Mouse (Mus musculus): Measurements from ENCODE around the gene Ciz1. TPM values are rescaled to one million over a fixed set of nuclear protein-coding genes. Genes with fewer than 3 reads are reported as not detected.

Ciz1 gene
- polyA plus RNA-seq, 1 experiment from 2014 or later: 37.3 TPM

DNA sequence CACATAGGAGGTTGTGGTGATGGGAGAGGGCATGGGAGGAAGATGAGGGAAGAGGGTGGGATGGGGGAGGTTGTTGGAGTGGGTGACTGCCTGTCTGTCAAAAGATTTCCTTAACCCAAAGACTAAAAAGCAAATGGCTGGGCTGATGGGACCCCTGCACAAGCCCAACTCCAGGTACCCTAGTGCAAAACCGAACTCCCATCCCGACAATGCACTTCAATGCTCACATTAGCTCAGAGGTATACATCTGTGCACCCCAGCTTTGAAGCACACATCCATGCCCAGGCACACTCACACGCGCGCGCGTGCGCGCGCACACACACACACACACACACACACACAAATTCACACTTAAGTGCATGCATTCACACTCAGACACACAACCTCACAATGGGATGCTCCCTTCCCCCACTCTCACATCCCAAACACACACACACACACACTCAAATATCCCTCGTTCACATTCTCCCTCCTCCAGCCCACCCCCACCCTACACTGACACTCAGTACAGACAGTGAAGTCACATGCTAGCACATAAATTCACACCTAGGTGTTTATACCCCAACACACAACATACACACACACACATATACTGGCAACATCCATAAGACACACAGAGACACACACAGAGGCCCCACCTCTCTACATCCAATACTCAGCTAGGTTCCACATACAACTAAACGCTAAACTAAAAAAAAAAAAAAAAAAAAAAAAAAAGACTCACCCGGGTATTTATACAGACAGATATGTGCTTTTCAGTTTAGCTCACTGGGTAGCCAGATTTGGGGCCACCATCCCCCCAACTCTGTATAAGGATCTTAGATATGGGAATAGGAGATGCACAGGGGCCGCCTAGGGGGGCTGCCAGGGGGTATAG is 33.2 kb upstream of the Ciz1 start:
- no peaks in the 10 kb centered on the region for H3K36me3 ChIP-seq (ENCODE audit: control insufficient read depth, insufficient read depth, low read length)
- DNase-seq (ENCODE audit: low spot score) (no peak), ATAC-seq (no peak)
- H3K4me3 ChIP-seq (ENCODE audit: low read depth, low read length): no peak overlapping the region
- H3K4me1 ChIP-seq (ENCODE audit: control insufficient read depth, insufficient read depth, low read length): peaks cover 6% of the 10 kb centered on the region; the same call in 1 of the 2 replicates
- peak overlapping the region; percentile 36; the same call in 1 of the 2 replicates for H3K4me2 ChIP-seq (ENCODE audit: low read length)
- no peak overlapping the region for H3K9ac ChIP-seq (ENCODE audit: low read length)
- WGBS: 83% methylated on average over 14 of the region's 14 CpGs
- no peaks in the 10 kb centered on the region for H3K27me3 ChIP-seq (replicated peaks; ENCODE audit: control insufficient read depth, insufficient read depth, low read length)
- H3K9me3 ChIP-seq (replicated peaks; ENCODE audit: control insufficient read depth, low read length): no peaks in the 10 kb centered on the region
- H3K27ac ChIP-seq (ENCODE audit: low read depth, low read length): no peak overlapping the region

- 62% methylated on average over 9 of the region's 9 CpGs for WGBS
- no peak overlapping the region for H3K4me2 ChIP-seq (ENCODE audit: low read length)
- H3K9ac ChIP-seq (ENCODE audit: low read length): no peak overlapping the region
- no peaks in the 10 kb centered on the region for H3K9me3 ChIP-seq (replicated peaks; ENCODE audit: control insufficient read depth, low read length)
- peaks cover 6% of the 10 kb centered on the region; the same call in 1 of the 2 replicates for H3K4me1 ChIP-seq (ENCODE audit: control insufficient read depth, insufficient read depth, low read length)
- H3K36me3 ChIP-seq (ENCODE audit: control insufficient read depth, insufficient read depth, low read length): no peaks in the 10 kb centered on the region
- DNase-seq (ENCODE audit: low spot score): no peak
- H3K27ac ChIP-seq (ENCODE audit: low read depth, low read length): no peak overlapping the region
- no peak for ATAC-seq
- no peaks in the 10 kb centered on the region for H3K27me3 ChIP-seq (replicated peaks; ENCODE audit: control insufficient read depth, insufficient read depth, low read length)
- H3K4me3 ChIP-seq (ENCODE audit: low read depth, low read length): no peak overlapping the region
Measured at GRCm38 (mm10) chr2:32319586-32320580, 32.2 kb upstream of the Ciz1 start.

DNA sequence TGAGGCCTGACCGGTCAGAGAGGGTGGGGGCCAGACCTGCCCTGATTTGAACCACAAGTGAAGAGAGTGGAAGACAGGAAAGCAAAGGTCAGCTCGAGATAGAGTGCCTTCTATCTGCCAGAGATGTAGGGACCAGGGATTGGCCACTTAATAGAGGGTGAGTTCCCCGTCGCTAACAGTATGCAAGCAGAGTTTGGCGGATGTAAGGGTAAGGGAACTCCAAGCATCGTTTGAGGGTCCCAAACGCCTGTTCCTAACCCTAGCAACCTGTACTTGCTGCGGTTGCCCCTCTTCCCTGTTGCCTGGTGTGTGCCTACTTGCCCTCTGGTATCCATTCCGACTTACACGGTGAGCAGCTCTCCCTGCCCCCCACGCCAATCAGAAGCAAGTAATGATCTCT is 31.4 kb upstream of the Ciz1 start:
- no peak overlapping the region for H3K27ac ChIP-seq (ENCODE audit: low read depth, low read length)
- ATAC-seq (no peak), DNase-seq (ENCODE audit: low spot score) (no peak)
- peaks cover 6% of the 10 kb centered on the region; the same call in 1 of the 2 replicates for H3K4me1 ChIP-seq (ENCODE audit: control insufficient read depth, insufficient read depth, low read length)
- no peak overlapping the region for H3K9ac ChIP-seq (ENCODE audit: low read length)
- H3K27me3 ChIP-seq (replicated peaks; ENCODE audit: control insufficient read depth, insufficient read depth, low read length): no peaks in the 10 kb centered on the region
- H3K4me3 ChIP-seq (ENCODE audit: low read depth, low read length): no peak overlapping the region
- no peaks in the 10 kb centered on the region for H3K36me3 ChIP-seq (ENCODE audit: control insufficient read depth, insufficient read depth, low read length)
- H3K9me3 ChIP-seq (replicated peaks; ENCODE audit: control insufficient read depth, low read length): no peaks in the 10 kb centered on the region
- 77% methylated on average over 11 of the region's 11 CpGs for WGBS
- no peak overlapping the region for H3K4me2 ChIP-seq (ENCODE audit: low read length)

DNA sequence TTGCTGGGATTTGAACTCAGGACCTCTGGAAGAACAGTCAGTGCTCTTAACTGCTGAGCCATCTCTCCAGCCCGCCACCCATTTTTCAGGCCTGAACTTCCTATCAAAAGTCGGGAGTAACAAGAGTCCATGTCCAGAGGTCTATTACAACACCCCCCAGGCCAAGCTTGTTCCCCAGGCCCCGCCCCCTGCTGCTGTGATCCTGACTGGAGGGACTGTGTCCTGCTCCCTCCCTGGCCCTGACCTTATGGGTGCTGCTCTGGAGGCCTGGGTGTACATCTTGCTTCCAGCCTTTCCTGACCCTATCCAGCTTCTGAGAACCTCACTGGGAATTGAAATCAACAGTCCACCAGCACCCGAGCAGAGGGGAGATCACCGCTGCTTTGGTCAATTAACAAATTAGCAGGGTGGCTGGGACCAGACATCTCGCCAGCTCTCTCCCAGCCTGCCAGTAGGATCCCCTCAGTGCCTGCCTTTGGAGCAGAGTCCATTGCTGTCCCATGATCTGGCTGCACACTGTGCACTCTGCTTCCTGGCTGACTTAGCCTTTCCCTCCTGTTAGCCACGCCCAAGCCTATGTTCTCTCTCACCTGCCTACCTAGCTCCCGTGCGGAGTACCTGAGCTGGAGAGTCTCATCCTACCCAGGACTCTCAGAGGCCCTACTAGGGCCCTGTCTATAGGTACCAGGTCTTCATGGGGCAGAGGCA is 30.4 kb upstream of the Ciz1 start:
- H3K27ac ChIP-seq (ENCODE audit: low read depth, low read length): peak overlapping the region; percentile 81
- ATAC-seq: no peak
- H3K9me3 ChIP-seq (replicated peaks; ENCODE audit: control insufficient read depth, low read length): no peaks in the 10 kb centered on the region
- no peaks in the 10 kb centered on the region for H3K36me3 ChIP-seq (ENCODE audit: control insufficient read depth, insufficient read depth, low read length)
- no peak overlapping the region for H3K4me2 ChIP-seq (ENCODE audit: low read length)
- DNase-seq (ENCODE audit: low spot score): no peak
- WGBS: 70% methylated on average over 9 of the region's 9 CpGs
- H3K9ac ChIP-seq (ENCODE audit: low read length): no peak overlapping the region
- peaks cover 6% of the 10 kb centered on the region; the same call in 1 of the 2 replicates for H3K4me1 ChIP-seq (ENCODE audit: control insufficient read depth, insufficient read depth, low read length)
- no peaks in the 10 kb centered on the region for H3K27me3 ChIP-seq (replicated peaks; ENCODE audit: control insufficient read depth, insufficient read depth, low read length)
- H3K4me3 ChIP-seq (ENCODE audit: low read depth, low read length): no peak overlapping the region

DNA sequence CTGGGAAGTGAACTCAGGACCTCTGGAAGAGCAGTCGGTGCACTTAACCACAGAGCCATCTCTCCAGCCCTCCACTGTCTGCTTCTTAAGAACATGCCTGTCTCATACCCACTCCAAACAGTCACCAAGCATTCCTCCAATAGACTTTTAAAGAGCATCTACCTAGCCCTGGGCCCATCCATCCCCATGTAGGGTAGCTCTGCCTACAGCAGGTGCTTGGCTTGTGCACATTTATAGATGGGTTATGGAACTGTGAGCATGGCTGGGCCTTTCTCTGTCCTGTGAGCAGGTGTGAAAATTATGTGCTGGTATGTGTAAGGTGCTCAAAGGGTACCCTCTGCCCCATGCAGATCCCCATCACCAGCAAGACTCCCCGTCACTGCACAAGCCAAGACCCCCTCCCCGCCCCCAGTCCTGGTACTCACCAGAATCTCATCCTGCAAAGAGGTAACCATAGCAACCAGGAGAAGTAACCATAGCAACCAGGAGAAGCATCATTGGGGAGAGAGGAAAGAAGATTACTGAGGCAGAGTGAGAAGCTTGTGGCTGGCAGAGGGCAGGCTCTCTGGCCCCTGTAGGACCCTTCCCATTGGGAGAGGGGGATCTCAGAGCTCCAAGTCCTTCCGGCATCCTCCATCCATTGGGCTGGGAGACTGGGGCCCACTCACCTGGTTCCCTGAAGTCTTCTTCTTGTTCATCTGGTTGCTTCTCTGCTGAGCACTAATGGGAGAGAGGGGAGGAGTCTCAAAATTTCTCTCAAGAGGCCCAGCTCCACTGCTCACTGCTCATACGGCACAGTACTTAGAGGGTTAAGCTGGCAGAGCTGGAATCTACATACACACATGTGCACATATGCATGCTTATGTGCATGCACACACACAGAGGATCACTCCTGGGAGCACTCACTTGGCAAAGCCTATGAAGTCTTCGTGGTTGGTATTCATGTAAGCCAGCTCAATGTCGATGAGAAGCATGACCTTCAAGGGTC is 29.1 kb upstream of the Ciz1 start:
- Histone ChIP-seq H3K9ac (ENCODE audit: low read length) (no peak overlapping the region), H3K4me3 (ENCODE audit: low read depth, low read length) (no peak overlapping the region), H3K27me3 (replicated peaks; ENCODE audit: control insufficient read depth, insufficient read depth, low read length) (no peaks in the 10 kb centered on the region), H3K4me2 (ENCODE audit: low read length) (no peak overlapping the region), H3K4me1 (ENCODE audit: control insufficient read depth, insufficient read depth, low read length) (peaks cover 2% of the 10 kb centered on the region; the same call in 1 of the 2 replicates), H3K9me3 (replicated peaks; ENCODE audit: control insufficient read depth, low read length) (no peaks in the 10 kb centered on the region), H3K27ac (ENCODE audit: low read depth, low read length) (peak overlapping the region; percentile 81), H3K36me3 (ENCODE audit: control insufficient read depth, insufficient read depth, low read length) (no peaks in the 10 kb centered on the region)
- ATAC-seq: peak; percentile 80
- 65% methylated on average over 7 of the region's 7 CpGs for WGBS
- peak; percentile 86 for DNase-seq (ENCODE audit: low spot score)

GRCm38 (mm10) chr2:32324322-32324721 is 27.8 kb upstream of the Ciz1 start:
- Histone ChIP-seq H3K4me3 (ENCODE audit: low read depth, low read length) (no peak overlapping the region), H3K4me2 (ENCODE audit: low read length) (no peak overlapping the region), H3K4me1 (ENCODE audit: control insufficient read depth, insufficient read depth, low read length) (no peaks in the 10 kb centered on the region), H3K27ac (ENCODE audit: low read depth, low read length) (no peak overlapping the region), H3K9me3 (replicated peaks; ENCODE audit: control insufficient read depth, low read length) (no peaks in the 10 kb centered on the region), H3K27me3 (replicated peaks; ENCODE audit: control insufficient read depth, insufficient read depth, low read length) (no peaks in the 10 kb centered on the region), H3K9ac (ENCODE audit: low read length) (no peak overlapping the region), H3K36me3 (ENCODE audit: control insufficient read depth, insufficient read depth, low read length) (no peaks in the 10 kb centered on the region)
- DNase-seq (ENCODE audit: low spot score) (no peak), ATAC-seq (no peak)
- 59% methylated on average over 4 of the region's 4 CpGs for WGBS

GRCm38 (mm10) chr2:32325342-32325741 is 26.8 kb upstream of the Ciz1 start:
- ATAC-seq: no peak
- H3K9ac ChIP-seq (ENCODE audit: low read length): no peak overlapping the region
- H3K4me2 ChIP-seq (ENCODE audit: low read length): no peak overlapping the region
- no peak overlapping the region for H3K4me3 ChIP-seq (ENCODE audit: low read depth, low read length)
- WGBS: 72% methylated on average over 7 of the region's 7 CpGs
- no peaks in the 10 kb centered on the region for H3K36me3 ChIP-seq (ENCODE audit: control insufficient read depth, insufficient read depth, low read length)
- no peak for DNase-seq (ENCODE audit: low spot score)
- no peaks in the 10 kb centered on the region for H3K27me3 ChIP-seq (replicated peaks; ENCODE audit: control insufficient read depth, insufficient read depth, low read length)
- H3K9me3 ChIP-seq (replicated peaks; ENCODE audit: control insufficient read depth, low read length): no peaks in the 10 kb centered on the region
- H3K27ac ChIP-seq (ENCODE audit: low read depth, low read length): no peak overlapping the region
- no peaks in the 10 kb centered on the region for H3K4me1 ChIP-seq (ENCODE audit: control insufficient read depth, insufficient read depth, low read length)
